Mouse (Mus musculus) heart, embryonic 12.5 days (tissue): ENCODE data around the gene Rnf225. TPM values are rescaled to one million over a fixed set of nuclear protein-coding genes. Genes with fewer than 3 reads are reported as not detected.
"Not testable (repeated sequence)": the region's sequence is repeated elsewhere in the genome, so short reads cannot be mapped to it uniquely, and the experiment has no call there.

Experiments
- ATAC-seq: fragments of 200-750 bp; cut with Nextera tagmentation; 2 replicates; pipeline ENCODE4 v1.8.0; 2017; ENCODE audit warnings: moderate TSS enrichment, moderate library complexity; ENCODE audit not compliant: insufficient number of reproducible peaks, low FRiP score
- H3K27ac ChIP-seq: fragments of 300-500 bp; sonication (generic); 2 replicates; pipeline ENCODE4 v1.5.1; 2016; ENCODE audit warnings: mild to moderate bottlenecking, moderate library complexity; ENCODE audit not compliant: poor library complexity, severe bottlenecking
- H3K27me3 ChIP-seq: fragments of 300-500 bp; sonication (generic); replicated peaks from 2 replicates; pipeline ENCODE4 v1.6.1; 2016; ENCODE audit warnings: mild to moderate bottlenecking, moderate library complexity
- H3K36me3 ChIP-seq: fragments of 300-500 bp; sonication (generic); 2 replicates; pipeline ENCODE4 v1.6.1; 2016; ENCODE audit warnings: mild to moderate bottlenecking, moderate library complexity
- H3K4me1 ChIP-seq: fragments of 300-500 bp; sonication (generic); replicated peaks from 2 replicates; pipeline ENCODE4 v1.6.1; 2016; ENCODE audit warnings: mild to moderate bottlenecking
- H3K4me2 ChIP-seq: fragments of 300-500 bp; sonication (generic); 2 replicates; pipeline ENCODE4 v1.6.1; 2016; ENCODE audit warnings: mild to moderate bottlenecking, moderate library complexity
- H3K4me3 ChIP-seq: fragments of 300-500 bp; sonication (generic); 2 replicates; pipeline ENCODE4 v1.5.1; 2016; ENCODE audit warnings: mild to moderate bottlenecking
- H3K9ac ChIP-seq: fragments of 300-500 bp; sonication (generic); 2 replicates; pipeline ENCODE4 v1.6.1; 2016; ENCODE audit warnings: mild to moderate bottlenecking, moderate library complexity
- H3K9me3 ChIP-seq: fragments of 300-500 bp; sonication (generic); replicated peaks from 2 replicates; pipeline ENCODE4 v1.6.1; 2016; ENCODE audit warnings: mild to moderate bottlenecking, moderate library complexity
- WGBS: fragments of 180-500 bp; shearing (Covaris S2); methylation state at CpG from one replicate; pipeline ENCODE4 v1.1.7; 2016; 5-methylcytosine and 5-hydroxymethylcytosine counted together
- polyA plus RNA-seq: library from polyadenylated mRNA; unstranded; fragments of >200 nt; fragmentation: Nextera tagmentation; extraction: Ambion mirVana; gene quantifications from 2 replicates; pipeline ENCODE4 v1.2.1, GENCODE M21; 2016

The Rnf225 gene
- polyA plus RNA-seq, 1 experiment from 2014 or later = 1.1 TPM

DNA sequence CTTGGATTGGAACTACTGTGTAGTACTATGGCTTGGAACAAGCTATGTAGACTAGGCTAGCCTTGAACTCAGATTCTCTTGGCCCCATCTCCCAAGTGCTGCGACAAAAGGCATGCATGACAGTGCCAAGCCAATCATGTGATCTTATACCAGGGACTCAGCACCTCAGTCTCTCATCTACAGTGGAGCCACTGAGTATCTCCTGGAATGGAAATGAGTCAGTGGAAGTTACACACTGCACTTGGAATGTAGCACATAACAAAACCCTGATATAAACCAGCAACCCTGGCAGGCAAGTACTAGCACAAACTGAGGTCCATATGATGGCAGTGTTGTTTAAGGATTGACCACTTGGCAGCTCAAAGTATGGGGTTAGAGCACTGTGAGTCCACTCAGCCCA lies 22.1 kb upstream of the Rnf225 start:
- WGBS = 74% methylated on average over 1 of the region's 1 CpGs
- Histone ChIP-seq H3K9ac (no peak overlapping the region), H3K4me2 (no peak overlapping the region), H3K9me3 (no peaks in the 10 kb centered on the region), H3K4me1 (peaks cover 9% of the 10 kb centered on the region), H3K27ac (no peak overlapping the region), H3K27me3 (no peaks in the 10 kb centered on the region), H3K4me3 (no peak overlapping the region), H3K36me3 (peaks cover 62% of the 10 kb centered on the region)
- ATAC-seq = no peak

DNA sequence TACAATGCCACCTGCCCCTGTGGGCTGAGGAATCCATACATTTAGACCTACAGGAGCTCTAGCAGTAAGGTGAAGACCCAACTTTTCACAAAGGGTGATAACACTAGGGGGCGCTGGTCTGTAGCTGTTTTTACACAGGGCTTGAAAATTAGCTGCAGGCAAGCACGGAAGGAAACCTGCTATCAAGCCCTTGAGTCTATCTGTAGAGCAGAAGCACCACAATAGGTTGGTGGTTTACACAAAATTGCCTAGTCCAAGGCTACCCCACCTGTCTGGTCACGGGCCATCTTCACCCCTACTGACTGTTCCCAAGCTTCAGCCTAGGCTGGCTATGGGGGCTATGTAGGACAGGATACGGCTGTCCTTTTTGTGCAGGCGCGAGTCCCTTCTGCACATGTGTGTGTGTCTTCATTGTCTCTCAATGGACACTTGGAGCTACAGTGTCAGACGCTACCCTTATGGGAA lies 17.7 kb upstream of the Rnf225 start:
- peak overlapping the region; percentile 76 for H3K4me2 ChIP-seq
- no peaks in the 10 kb centered on the region for H3K27me3 ChIP-seq
- peaks cover 40% of the 10 kb centered on the region for H3K36me3 ChIP-seq
- peak; percentile 56 for ATAC-seq
- H3K4me1 ChIP-seq = peaks cover 9% of the 10 kb centered on the region
- WGBS = 32% methylated on average over 7 of the region's 7 CpGs
- H3K9ac ChIP-seq = peak overlapping the region; percentile 71
- no peaks in the 10 kb centered on the region for H3K9me3 ChIP-seq
- peak overlapping the region; percentile 54 for H3K4me3 ChIP-seq
- peak overlapping the region; percentile 89 for H3K27ac ChIP-seq

DNA sequence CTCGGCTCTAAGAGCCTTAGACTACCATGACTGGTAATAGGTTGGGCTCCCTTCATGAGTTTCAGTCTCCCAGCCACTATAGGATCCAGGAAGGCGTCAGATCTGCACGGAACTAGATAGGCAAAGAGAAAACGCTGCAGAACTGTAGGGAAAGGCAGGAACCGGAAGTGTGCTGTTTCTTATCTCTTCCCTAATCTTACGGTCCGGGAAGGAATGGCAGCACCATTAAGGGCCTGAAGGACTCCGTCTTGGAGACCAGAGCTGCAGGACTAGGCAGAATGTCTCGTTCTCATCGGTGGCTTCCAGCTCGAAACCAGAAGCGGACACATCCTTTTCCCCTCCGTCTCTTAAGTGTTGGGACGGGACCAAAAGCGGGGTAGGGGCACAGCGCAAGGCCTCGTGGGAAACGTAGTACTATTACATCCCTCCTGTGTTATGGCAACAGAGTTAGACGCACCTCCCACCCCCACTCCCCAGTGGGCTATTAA lies 17.0 kb upstream of the Rnf225 start:
- peak; percentile 82 for ATAC-seq
- H3K27ac ChIP-seq = peak overlapping the region; percentile 89
- H3K36me3 ChIP-seq = peaks cover 35% of the 10 kb centered on the region
- peak overlapping the region; percentile 54 for H3K4me3 ChIP-seq
- H3K27me3 ChIP-seq = no peaks in the 10 kb centered on the region
- WGBS = 3% methylated on average over 19 of the region's 19 CpGs
- peak overlapping the region; percentile 71 for H3K9ac ChIP-seq
- H3K4me1 ChIP-seq = peaks cover 9% of the 10 kb centered on the region
- no peaks in the 10 kb centered on the region for H3K9me3 ChIP-seq
- peak overlapping the region; percentile 76 for H3K4me2 ChIP-seq

DNA sequence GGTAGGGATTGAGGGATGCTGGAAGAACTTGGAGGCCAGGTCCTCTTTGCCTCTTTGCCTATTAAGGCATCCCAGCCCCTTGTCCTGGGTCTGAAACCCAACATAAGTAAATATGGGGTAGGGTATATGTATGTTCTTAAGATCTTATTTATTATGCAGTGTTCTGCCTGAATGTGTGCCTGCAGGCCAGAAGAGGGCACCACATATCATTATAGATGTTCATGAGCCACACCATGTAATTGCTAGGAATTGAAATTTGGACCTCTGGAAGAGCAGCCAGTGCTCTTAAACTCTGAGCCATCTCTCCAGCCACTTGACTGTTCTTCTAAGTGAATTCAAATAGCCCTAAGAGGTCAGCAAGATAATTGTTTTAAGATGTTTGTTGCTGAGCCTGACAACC lies 13.7 kb upstream of the Rnf225 start:
- Histone ChIP-seq H3K27me3 (no peaks in the 10 kb centered on the region), H3K27ac (no peak overlapping the region)
- ATAC-seq = no peak

DNA sequence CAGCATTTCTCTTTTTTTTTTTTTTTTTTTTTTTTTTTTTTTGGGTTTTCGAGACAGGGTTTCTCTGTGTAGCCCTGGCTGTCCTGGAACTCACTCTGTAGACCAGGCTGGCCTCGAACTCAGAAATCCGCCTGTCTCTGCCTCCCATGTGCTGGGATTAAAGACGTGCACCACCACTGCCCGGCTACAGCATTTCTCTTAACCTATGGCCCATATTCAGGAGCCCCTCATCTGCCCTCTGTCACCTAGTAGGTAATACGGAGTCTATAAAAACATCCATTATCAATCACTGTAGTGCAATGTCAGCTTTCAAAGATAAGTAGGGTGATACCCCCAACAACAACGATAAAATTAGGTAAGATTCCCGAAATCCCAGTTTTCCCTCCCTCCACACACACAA lies 6.7 kb upstream of the Rnf225 start:
- H3K27me3 ChIP-seq, H3K27ac ChIP-seq, ATAC-seq, H3K4me3 ChIP-seq, H3K9me3 ChIP-seq, H3K9ac ChIP-seq: not testable (repeated sequence)
- Histone ChIP-seq H3K36me3 (peaks cover 24% of the 10 kb centered on the region), H3K4me1 (peaks cover 14% of the 10 kb centered on the region), H3K4me2 (0 out of 2 replicates have a peak overlapping the region, but pooled peaks have one; percentile 12)
- 77% methylated on average over 7 of the region's 8 CpGs for WGBS

More for the DNA sequence above, 13.7 kb upstream of the Rnf225 start:
- Histone ChIP-seq H3K4me2 (no peak overlapping the region), H3K4me3 (no peak overlapping the region), H3K36me3 (peaks cover 5% of the 10 kb centered on the region), H3K9me3 (no peaks in the 10 kb centered on the region), H3K4me1 (peaks cover 9% of the 10 kb centered on the region), H3K9ac (no peak overlapping the region)

DNA sequence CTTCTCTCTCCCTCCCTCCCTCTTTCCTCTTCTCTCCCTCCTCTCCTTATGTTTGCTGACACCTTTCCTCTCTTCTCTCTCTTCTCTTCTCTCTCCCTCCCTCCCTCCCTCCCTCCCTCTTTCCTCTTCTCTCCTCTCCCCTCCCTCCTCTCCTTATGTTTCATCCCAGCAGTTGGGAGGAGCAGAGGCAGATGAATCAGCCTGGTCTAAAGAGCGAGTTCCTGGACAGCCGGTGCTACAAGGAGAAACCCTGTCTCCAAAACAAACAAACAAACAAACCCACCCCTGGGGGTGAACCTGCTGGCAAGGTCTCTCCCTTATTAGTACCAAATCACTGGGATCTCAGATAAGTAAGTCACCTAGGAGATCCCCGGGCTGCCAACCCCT lies 5.9 kb upstream of the Rnf225 start:
- peaks cover 14% of the 10 kb centered on the region for H3K4me1 ChIP-seq
- no peaks in the 10 kb centered on the region for H3K9me3 ChIP-seq
- H3K4me3 ChIP-seq = peak overlapping the region; percentile 79
- peak overlapping the region; percentile 81 for H3K9ac ChIP-seq
- H3K27me3 ChIP-seq = no peaks in the 10 kb centered on the region
- H3K36me3 ChIP-seq = peaks cover 32% of the 10 kb centered on the region
- ATAC-seq = no peak; the same call in 1 of the 2 replicates
- H3K27ac ChIP-seq = peak overlapping the region; percentile 96
- peak overlapping the region; percentile 96 for H3K4me2 ChIP-seq
- 0% methylated on average over 3 of the region's 3 CpGs for WGBS

DNA sequence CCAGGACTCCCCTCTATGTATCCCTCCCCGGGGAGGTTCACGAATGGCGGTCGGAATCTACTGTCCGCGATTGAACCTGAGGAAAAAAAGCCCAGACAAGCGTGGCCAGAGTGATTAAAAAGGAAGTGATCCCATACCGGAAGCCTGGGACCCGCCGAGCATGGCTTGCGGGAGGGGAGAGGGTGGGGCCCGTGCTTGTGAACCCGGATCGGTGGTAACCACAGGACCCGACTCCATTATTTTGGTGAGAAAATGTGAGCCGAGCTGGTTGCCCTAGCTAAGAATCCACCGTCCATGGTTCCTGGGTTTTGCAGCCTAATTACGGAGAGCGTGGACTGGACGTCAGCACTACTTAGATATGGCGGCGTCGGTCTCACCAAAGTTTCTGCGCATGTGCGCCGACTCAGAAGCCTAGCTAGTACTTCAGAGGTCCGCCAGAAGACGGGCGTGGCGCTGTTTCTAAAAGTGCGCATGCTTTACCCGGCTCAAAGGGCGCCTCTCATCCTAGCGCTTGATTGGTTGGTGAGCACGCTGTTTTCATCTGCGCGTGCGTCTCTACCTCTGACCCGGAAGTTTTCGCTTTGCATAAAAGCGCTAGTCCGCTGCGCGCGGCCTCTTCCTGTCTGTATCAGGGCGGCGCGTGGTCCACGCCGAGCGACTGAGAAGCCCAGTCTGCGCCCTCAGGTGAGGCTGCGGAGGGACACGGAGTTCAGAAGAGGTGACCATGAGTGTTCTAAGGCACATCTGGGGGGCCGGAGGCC lies 5.3 kb upstream of the Rnf225 start, which contains the start of gene Rps5:
Gene Rps5 (plus strand): TSS at position 586 of the 761 bp plus-strand sequence.
- H3K9me3 ChIP-seq = no peaks in the 10 kb centered on the region
- peak; percentile 99 for ATAC-seq
- peak within 1 kb of the TSS; percentile 96 for H3K27ac ChIP-seq
- peak within 1 kb of the TSS; percentile 96 for H3K4me2 ChIP-seq
- H3K27me3 ChIP-seq = 0 out of 2 replicates have a peak, but pooled peaks cover 2% of the 10 kb centered on the region
- H3K9ac ChIP-seq = peak within 1 kb of the TSS; percentile 87
- WGBS = under 1% methylated on average over 55 of the region's 55 CpGs
- H3K4me3 ChIP-seq = peak within 1 kb of the TSS; percentile 79
- H3K36me3 ChIP-seq = peaks cover 38% of the 10 kb centered on the region
- peaks cover 14% of the 10 kb centered on the region for H3K4me1 ChIP-seq

DNA sequence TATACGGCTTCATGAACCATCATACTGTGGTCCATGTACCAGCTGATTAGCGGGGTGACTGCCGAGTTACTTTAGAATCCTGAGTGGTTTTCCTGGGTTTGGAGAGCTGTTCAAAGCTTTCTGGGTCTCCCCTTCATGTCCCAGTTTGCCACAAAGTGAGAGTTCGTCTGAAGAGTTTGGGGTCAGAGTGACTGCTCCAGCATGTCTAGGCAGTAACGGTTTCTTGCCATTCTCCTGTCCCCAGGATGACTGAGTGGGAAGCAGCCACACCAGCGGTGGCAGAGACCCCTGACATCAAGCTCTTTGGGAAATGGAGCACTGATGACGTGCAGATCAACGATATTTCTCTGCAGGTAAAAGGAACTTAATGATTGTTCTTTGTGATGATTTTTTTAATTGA lies 4.5 kb upstream of the Rnf225 start:
- Histone ChIP-seq H3K4me3 (peak overlapping the region; percentile 79), H3K27ac (no peak overlapping the region), H3K9ac (peak overlapping the region; percentile 87), H3K4me2 (peak overlapping the region; percentile 96), H3K36me3 (peaks cover 42% of the 10 kb centered on the region), H3K4me1 (peaks cover 15% of the 10 kb centered on the region), H3K9me3 (no peaks in the 10 kb centered on the region), H3K27me3 (0 out of 2 replicates have a peak, but pooled peaks cover 5% of the 10 kb centered on the region)
- ATAC-seq = no peak
- 2% methylated on average over 8 of the region's 8 CpGs for WGBS

DNA sequence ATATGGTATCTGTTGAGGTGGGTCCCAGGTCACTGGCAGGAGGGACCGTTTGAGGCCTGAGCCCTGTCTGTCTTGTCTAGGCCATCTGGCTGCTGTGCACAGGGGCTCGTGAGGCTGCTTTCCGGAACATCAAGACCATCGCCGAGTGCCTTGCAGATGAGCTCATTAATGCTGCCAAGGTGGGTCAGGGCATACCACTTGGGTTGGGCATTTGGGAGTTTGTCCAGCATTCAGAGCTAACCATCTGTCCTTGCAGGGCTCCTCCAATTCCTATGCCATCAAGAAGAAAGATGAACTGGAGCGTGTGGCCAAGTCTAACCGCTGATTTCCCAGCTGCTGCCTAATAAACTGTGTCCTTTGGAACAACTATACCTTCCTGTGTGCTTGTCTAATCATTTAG lies 900 bp upstream of the Rnf225 start:
- no peak overlapping the region for H3K4me2 ChIP-seq
- H3K27me3 ChIP-seq = peaks cover 11% of the 10 kb centered on the region
- no peak overlapping the region for H3K4me3 ChIP-seq
- peaks cover 23% of the 10 kb centered on the region for H3K4me1 ChIP-seq
- 83% methylated on average over 7 of the region's 7 CpGs for WGBS
- H3K9me3 ChIP-seq = no peaks in the 10 kb centered on the region
- H3K9ac ChIP-seq = no peak overlapping the region
- no peak overlapping the region for H3K27ac ChIP-seq
- peaks cover 42% of the 10 kb centered on the region for H3K36me3 ChIP-seq
- ATAC-seq = no peak

DNA sequence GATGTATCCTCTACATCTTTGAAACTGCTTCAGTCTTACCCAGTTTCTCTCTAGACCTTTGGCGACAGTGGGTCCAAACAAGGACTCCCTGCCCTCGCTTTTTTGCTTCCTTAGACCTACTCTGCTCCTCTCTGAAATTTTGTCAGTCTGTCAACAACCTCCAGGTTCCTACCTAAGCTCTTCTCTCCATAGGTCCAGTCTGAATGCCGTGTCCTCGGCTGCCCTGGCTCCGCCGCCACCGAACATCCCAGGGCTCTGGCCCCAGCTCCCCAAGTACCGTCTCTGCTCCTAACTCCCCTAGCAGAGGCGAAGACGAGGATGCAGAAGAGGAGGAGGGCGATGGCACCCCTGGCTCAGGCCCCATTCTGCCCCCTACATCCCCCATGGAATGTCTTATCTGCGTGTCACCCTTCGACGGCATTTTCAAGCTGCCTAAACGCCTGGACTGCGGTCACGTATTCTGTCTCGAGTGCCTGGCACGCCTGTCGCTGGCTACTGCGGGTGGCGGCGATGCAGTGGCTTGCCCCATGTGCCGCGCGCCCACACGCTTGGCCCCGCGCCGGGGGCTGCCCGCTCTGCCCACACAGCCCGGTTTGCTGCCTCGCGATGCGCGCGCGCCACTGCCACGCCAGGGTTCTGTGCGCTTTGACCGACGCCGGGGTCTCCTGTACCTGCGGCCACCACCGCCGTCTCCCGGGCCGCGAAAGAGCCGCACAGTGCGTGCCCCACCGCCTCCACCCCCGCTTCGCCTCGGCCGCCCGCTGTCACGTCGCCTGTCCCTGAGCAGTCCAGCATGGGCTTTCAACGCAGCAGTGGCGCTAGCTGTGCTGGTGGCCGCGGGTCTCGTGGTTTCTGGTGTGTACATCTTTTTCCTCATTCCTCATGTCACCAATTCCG lies 725 bp downstream of the Rnf225 start:
- 2% methylated on average over 63 of the region's 65 CpGs for WGBS

More for the DNA sequence above, 725 bp downstream of the Rnf225 start:
- Histone ChIP-seq H3K27me3 (peaks cover 11% of the 10 kb centered on the region), H3K4me1 (peaks cover 20% of the 10 kb centered on the region), H3K9me3 (no peaks in the 10 kb centered on the region), H3K4me3 (peak overlapping the region; percentile 51), H3K4me2 (peak overlapping the region; percentile 93), H3K27ac (no peak overlapping the region), H3K9ac (peak overlapping the region; percentile 73), H3K36me3 (peaks cover 42% of the 10 kb centered on the region)
- ATAC-seq = peak; percentile 46
